Mouse (Mus musculus) thymus, postnatal 0 days (tissue): ENCODE measurements at regions not wholly inside any gene's neighbourhood (a gene's known extent, or its start where the extent isn't known, plus 50 kb on each side); places are given as distances from the start of the nearest gene placed in this dataset.

Experiments
- DNase-seq: peaks from one replicate; pipeline ENCODE4 v3.0.0-alpha.2; 2015; ENCODE audit warnings: low spot score

GRCm38 (mm10) chr2:61527127-61527526 lies 51.3 kb upstream of the Tank start:
- no peak for DNase-seq

- DNase-seq = no peak
These were observed 54.2 kb upstream of the Tank start for GRCm38 (mm10) chr2:61524060-61524734.

- no peak for DNase-seq
These were observed 63.8 kb upstream of the Tank start for GRCm38 (mm10) chr2:61514445-61515123.

- peak; percentile 84 for DNase-seq
These were observed 64.5 kb upstream of the Tank start for GRCm38 (mm10) chr2:61513787-61514444.

- no peak for DNase-seq
These were observed 74.8 kb upstream of the Tank start for GRCm38 (mm10) chr2:61503594-61503993.

GRCm38 (mm10) chr2:61501922-61502321 lies 76.5 kb upstream of the Tank start:
- DNase-seq = no peak

- DNase-seq = no peak
These were observed 79.1 kb upstream of the Tank start for GRCm38 (mm10) chr2:61499266-61499665.

- DNase-seq = no peak
These were observed 80.5 kb upstream of the Tank start for GRCm38 (mm10) chr2:61497930-61498329.

GRCm38 (mm10) chr2:61496968-61497367 lies 81.4 kb upstream of the Tank start:
- DNase-seq = no peak

GRCm38 (mm10) chr2:61493918-61494712 lies 84.3 kb upstream of the Tank start:
- DNase-seq = peak; percentile 81

- peak; percentile 65 for DNase-seq
These were observed 86.2 kb upstream of the Tank start for GRCm38 (mm10) chr2:61492043-61492743.

GRCm38 (mm10) chr2:61490436-61491109 lies 87.8 kb upstream of the Tank start:
- peak; percentile 28 for DNase-seq

- DNase-seq = no peak
These were observed 88.6 kb upstream of the Tank start for GRCm38 (mm10) chr2:61489762-61490161.

- DNase-seq = peak; percentile 50
These were observed 94.6 kb upstream of the Tank start for GRCm38 (mm10) chr2:61483820-61484219.

GRCm38 (mm10) chr2:61476648-61477047 lies 101.7 kb upstream of the Tank start:
- no peak for DNase-seq

- no peak for DNase-seq
These were observed 103.8 kb upstream of the Tank start for GRCm38 (mm10) chr2:61474626-61475025.

- DNase-seq = no peak
These were observed 107.9 kb upstream of the Tank start for GRCm38 (mm10) chr2:61470521-61470920.

GRCm38 (mm10) chr2:61470064-61470463 lies 108.3 kb upstream of the Tank start:
- no peak for DNase-seq

- peak; percentile 69 for DNase-seq
These were observed 122.5 kb upstream of the Tank start for GRCm38 (mm10) chr2:61455902-61456301.

- no peak for DNase-seq
These were observed 123.7 kb upstream of the Tank start for GRCm38 (mm10) chr2:61454729-61455128.
